11 mouse cellular contexts compared by ENCODE assay signal in the genomic region with DNA sequence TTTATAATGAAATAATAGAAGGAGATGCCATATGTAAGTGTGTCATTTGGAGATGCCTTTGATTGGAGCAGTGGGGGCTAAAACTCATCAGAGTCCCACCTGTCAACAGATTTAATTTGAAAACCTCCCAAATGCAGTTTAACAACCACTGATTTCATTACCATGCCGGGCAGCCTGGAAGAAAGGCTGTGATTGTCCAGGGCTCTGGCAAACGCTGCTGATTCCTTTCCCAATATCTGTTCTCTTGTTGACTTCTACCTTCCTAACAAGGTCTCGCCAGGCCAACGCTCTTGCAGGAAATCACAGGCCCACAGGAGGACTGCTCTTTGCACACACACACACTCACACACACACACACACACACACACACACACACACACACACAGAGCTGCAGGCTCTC.
DNase-seq lines count a peak whose midpoint lies in the region.
"Had no signal": no experiment of that assay in that cellular context is flagged by ENCODE, and none has a peak within 500 bp of the region (broad histone marks: within the 10 kb centered on the region; RNA-seq: fewer than 3 reads in every experiment).

No protein-coding gene starts in this region.

- peak; percentile 7 for DNase-seq in cerebellum, adult 11-12 months
- DNase-seq in cerebellum, adult 8-10 months: no peak
- peak; percentile 15 for DNase-seq in cerebellum, adult 9-11 months
- no peak for DNase-seq in cerebellum, postnatal 4 days (ENCODE audit: low spot score in 2 of 2)
- peak; percentile 69 to 70 for DNase-seq in cerebellum, postnatal 14 days
- DNase-seq in cerebellum, adult 11 months: no peak
- DNase-seq in brain, adult 2 months (ENCODE audit: low read depth, low spot score): peak; percentile 10
- no peak for DNase-seq in ovary, postnatal 36 days (ENCODE audit: low spot score)
- DNase-seq: adrenal gland, adult 8-10 months; adrenal gland, postnatal 25 days; forebrain, postnatal 0 days had no signal

Comparison
In these comparisons a context has a peak if more than half of its experiments do, and no peak if none do; other contexts are left out.
1. DNase-seq: peak in cerebellum, adult 11-12 months (single experiment), cerebellum, adult 9-11 months (single experiment), cerebellum, postnatal 14 days (2 of 2) and brain, adult 2 months (single experiment); none in cerebellum, adult 8-10 months (single experiment), cerebellum, postnatal 4 days (0 of 2), cerebellum, adult 11 months (single experiment) and ovary, postnatal 36 days (single experiment).